Mouse (Mus musculus) bone marrow, adult 2 months (tissue): ENCODE measurements around the gene Lyrm2.

Source experiments
- CTCF ChIP-seq: fragments of 200-500 bp; IDR thresholded peaks from 2 replicates; pipeline ENCODE4 v1.5.1; 2011; ENCODE audit warnings: low read length, control low read depth; ENCODE audit not compliant: control insufficient read depth, insufficient read depth
- POLR2A ChIP-seq: fragments of 200-500 bp; IDR thresholded peaks from 2 replicates; pipeline ENCODE4 v1.6.1; 2011; ENCODE audit warnings: low read depth, mild to moderate bottlenecking, control low read depth, low read length, borderline replicate concordance; ENCODE audit not compliant: control insufficient read depth

- peak; percentile 14; the same call in 1 of the 2 replicates for TF ChIP-seq CTCF
- TF ChIP-seq POLR2A, result no peak
These were observed 29.7 kb upstream of the Lyrm2 start for GRCm38 (mm10) chr4:32770284-32770810.
